Mouse (Mus musculus) liver, adult 2 months (tissue): ENCODE results near the gene Ttc33.

ENCODE experiments used
- CTCF ChIP-seq: fragments of 200-500 bp; IDR thresholded peaks from 2 replicates; pipeline ENCODE4 v1.5.1; 2011; ENCODE audit warnings: low read depth, low read length, control low read depth
- POLR2A ChIP-seq: fragments of 200-500 bp; IDR thresholded peaks from 2 replicates; pipeline ENCODE4 v1.6.1; 2011; ENCODE audit warnings: low read length, control low read depth; ENCODE audit not compliant: insufficient read depth; ENCODE audit errors: extremely low read depth

DNA sequence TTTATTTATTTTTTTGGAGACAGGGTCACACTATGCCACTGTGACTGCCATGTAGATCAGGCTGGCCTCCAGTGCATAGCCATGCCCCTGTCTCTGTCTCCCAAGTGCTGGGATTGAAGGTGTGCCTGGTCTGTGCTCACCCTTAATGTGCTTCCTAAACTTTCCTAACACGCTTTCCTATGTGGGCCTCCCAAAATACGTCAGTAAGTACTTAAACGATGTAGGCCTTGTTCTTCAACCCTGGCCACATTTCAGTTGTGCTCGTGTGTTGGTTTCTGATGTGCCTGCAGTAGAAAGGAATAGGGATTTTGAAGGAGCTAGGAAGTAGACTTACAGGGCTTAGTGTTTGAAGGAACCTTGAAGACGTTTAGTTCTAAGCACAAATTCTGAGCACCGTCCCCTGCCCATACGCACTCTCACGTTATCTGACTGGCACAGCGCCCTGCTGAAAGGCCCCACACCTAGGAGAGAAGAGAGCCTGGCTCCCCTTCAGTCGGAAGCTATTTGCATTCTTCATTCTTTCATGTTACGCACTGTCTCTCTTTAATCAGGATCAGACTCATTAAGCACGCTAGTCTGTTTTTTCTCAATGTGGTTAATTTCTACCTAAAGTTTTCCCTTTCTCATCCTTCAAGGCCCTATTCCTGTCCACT is 20.1 kb upstream of the Ttc33 start:
- TF ChIP-seq CTCF (no peak), POLR2A (no peak)
